Mouse (Mus musculus) CD8-positive naive resting alpha-beta T cell, adult 2 months (primary cell): ENCODE results near the gene Lenep.
"Not testable (repeated sequence)": the region's sequence is repeated elsewhere in the genome, so short reads cannot be mapped to it uniquely, and the experiment has no call there.

Experiments used
- DNase-seq, 2 experiments: peaks; one replicate each; pipeline ENCODE4 v3.0.0; 2022; ENCODE audit warnings: low read depth in 2 of 2, low spot score in 2 of 2

The Lenep gene

DNA sequence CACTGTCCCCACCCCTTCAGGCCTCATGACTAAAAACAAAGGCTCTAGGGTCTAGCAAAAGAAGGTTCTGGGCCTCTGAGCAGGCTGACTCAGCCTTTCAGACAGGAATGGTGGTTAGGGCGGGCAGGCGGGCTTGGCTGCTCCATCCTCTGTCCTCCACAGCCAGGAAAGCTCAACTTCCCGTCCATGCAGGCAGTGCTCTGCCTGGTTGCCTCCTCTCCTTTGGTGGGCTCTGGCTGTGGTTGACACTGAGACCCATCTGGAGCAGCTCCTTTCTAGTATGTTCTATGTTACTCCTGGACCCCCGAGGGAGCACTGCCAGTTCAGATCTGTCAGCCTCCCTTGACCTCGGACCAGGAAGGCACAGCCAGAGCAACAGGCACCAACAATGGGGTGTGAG, at the start of gene Lenep:
TSS of gene Lenep (minus strand) at position 101 of the 400 bp plus-strand sequence.
- no peak for DNase-seq

DNA sequence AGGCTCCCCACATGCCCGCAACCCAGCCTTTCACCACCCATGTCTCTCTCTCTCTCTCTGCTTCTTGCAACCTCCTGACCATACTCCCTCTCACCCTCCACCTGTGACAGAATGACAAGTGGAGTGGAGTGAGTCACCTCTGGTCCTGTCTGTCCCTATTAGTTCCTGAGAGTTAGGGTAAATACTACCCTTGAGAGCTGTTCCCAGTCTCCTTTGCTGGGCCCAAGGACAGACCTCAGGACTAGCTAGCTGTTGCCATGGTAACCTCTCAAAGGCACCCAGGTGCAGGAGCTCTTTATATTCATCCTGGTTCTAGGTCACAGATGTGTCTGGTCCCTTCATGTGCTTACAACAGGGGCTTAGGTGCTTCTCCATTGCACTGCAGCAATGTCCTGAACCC, 49.3 kb upstream of the Lenep start:
- DNase-seq = no peak

DNA sequence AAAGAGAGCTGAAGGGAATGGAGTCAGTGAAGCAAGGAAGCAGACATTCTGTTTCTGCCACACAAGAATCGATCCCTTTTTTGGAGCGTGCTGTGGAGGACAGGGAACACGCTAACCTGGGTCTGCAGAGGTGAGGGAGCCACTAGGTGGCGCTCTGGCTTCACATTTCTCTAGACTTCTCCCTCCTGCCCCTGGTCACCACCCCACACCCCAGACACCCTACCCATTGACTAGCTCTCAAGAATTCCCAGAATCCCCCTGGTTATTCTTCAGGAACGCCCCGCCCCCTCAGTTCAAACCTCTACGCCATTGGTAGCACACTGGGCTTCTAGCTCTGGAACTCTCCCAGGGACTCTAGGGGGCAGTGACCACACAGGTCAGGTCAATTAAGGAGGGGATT, 46.9 kb upstream of the Lenep start:
- DNase-seq = peak; percentile 54 to 65

DNA sequence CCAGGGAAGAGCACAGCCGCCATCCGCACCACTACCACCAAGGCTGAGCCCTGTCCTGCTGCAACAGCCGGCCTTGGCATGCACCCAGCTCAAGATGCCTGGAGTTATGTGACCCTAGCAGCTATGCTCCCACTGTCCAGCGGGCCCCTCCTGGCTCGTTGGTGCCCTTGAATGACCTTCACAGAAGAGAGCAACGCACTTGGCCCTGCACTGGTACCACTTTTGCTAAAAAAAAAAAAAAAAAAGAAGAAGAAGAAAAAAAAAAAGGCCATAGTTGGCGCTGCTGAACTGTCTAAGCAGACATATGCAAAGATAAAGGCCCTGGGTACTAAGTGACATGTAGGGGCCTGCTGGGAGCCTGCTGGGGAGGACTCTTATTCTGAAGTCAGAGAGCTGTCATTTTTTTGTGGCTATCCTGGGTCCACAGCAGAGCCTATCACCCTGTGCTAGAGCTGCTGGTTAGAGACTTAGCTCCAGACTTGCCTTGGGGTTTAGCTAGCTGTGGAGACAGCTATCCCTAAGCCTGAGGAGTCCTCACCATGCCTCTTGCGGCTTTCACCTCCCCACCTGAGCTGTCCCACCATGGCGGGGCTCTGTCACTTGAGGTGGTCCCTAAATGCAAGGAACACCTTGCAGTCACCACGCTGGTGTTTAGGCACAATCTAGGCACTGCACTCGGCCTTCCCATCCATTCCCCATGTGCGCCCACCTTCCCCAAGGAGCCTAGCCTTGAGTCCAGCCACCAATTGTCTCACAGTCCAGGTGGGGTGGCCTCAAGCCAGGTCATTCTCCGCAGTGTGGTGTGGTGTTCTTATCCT, 46.3 kb upstream of the Lenep start:
- DNase-seq = no peak

DNA sequence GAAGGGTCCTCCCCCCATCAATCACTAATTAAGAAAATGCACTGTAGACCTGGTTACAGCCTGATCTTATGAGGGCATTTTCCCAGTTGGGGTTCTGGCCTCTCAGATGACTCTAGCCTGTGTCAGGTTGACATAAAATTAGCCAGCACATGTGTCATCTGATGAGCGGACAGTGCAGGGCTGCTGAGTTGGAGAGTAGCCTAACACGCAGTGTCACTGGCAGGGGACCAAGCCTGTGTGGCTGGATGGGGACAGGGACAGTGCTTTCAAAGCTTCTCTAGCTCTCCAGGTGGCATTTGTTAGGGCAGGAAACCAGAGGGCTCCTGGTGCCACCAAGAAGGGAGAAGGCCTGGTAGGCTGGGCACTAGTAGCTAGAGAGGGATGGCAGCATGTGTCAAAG, 38.1 kb upstream of the Lenep start:
- no peak for DNase-seq

DNA sequence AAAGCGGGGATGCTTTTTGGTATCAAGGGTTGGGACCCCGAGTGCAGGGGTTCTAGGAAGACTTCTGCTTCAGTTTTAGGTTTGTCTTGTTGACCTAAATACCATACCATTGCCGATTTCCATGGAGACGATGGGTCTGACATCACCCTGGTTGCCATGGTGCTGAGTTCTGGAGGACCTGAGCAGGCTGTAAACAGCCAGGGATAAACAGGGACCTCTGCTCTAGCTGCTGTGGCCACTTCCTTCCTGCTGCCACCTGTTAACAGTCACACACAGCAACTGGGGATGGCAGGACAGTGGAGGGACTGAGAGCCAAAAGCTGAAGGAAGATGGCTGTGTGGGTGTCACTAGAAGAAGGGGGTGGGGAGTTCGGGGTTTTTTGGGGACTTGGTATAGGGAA, 34.7 kb upstream of the Lenep start:
- DNase-seq = peak; percentile 41 to 45

DNA sequence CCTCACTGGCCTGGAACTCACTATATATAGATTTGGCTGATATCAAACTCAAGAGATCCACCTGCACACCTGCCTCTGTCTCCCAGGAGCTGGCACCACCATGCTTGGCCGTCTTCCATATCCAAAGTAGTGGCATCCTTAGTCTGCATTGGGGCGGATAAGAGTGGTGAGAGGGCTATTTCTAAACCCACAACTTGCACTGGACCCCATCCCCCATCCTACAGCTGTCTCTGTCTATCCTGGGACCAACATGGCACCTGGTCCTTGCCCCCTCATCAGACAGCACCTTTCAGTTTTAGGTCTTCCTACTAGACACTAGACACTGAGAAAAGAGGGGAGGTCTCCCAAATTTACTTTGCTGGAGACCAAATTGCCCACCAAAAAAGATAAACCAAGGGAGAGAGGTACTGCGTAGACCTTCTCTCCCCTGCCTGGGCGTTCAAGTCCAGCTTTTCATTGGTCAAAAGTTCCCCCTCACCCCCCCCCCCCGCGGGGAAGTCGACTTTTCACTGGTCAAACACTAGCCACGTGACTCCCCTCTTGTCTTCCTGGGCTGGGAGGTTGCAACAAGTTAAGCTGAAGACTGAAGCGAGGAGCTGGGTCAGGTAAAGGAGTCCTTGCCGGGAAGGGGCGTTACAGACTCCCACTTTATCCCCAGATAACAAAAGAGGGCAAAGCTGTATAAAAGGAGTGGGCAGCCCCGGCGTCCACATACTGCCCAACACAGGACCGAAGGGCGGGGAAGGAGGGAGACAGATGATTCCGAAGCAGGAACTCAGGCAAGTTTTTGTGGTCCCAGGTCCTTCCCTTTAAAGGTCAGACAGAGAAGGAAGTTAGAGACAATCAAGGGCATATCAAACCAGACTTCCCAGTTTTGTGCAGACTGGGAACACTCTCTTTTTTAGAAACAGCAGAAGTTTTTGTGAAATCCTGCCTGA, 33.9 kb upstream of the Lenep start, which contains the start of gene Pbxip1:
TSS of gene Pbxip1 (plus strand) at position 531 of the 938 bp plus-strand sequence.
- peak; percentile 28 to 54 for DNase-seq

DNA sequence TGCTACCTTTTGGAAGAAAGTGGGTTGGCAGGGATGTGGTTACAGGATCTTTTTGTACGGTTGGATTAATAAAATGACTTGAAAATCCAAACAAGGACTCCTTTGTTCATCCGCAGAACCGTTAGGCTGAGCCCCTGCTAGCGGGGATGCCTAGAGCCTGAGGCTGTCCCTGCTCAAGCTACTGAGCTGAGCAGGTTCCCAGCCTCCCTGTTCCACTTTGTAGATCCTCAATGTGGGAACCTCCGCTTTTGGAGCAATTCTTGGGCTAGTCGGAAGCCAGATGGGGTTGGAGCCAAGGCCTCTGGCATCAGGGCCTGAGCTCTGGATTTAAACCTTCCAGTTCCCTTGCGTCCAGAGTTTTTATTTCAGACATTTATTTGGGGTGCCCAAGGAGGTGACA, 32.4 kb upstream of the Lenep start:
- no peak for DNase-seq

DNA sequence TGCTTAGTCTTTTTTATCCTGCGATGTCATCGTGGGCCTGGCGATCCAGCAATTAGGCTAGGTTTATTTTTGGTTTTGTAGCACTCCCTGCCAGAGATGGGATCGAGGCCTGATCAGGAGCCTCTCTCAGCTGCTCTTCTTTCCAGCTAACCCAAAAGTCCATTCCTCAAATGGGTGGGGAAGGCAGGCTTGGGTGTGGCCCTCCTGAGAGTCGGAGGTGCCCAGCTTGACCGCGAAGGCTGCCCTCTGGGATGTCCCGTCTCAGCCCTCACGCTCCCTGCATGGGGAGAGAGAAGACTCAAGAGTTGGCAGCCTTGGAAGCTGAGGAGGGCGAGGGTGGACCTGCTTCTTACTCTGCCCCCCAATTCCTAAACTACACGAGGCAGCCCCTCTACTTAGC, 31.9 kb upstream of the Lenep start:
- DNase-seq = no peak

DNA sequence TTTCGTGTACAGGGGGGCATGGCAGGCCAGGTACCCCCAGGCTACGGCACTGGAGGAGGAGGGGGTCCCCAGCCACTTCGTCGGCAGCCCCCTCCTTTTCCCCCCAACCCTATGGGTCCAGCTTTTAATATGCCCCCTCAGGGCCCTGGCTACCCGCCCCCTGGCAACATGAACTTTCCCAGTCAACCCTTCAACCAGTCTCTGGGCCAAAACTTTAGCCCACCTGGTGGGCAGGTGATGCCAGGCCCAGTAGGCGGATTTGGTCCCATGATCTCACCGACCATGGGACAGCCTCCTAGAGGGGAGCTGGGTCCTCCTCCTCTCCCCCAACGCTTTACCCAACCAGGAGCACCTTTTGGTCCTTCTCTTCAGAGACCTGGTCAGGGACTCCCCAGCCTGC, 30.0 kb upstream of the Lenep start:
- DNase-seq = no peak

DNA sequence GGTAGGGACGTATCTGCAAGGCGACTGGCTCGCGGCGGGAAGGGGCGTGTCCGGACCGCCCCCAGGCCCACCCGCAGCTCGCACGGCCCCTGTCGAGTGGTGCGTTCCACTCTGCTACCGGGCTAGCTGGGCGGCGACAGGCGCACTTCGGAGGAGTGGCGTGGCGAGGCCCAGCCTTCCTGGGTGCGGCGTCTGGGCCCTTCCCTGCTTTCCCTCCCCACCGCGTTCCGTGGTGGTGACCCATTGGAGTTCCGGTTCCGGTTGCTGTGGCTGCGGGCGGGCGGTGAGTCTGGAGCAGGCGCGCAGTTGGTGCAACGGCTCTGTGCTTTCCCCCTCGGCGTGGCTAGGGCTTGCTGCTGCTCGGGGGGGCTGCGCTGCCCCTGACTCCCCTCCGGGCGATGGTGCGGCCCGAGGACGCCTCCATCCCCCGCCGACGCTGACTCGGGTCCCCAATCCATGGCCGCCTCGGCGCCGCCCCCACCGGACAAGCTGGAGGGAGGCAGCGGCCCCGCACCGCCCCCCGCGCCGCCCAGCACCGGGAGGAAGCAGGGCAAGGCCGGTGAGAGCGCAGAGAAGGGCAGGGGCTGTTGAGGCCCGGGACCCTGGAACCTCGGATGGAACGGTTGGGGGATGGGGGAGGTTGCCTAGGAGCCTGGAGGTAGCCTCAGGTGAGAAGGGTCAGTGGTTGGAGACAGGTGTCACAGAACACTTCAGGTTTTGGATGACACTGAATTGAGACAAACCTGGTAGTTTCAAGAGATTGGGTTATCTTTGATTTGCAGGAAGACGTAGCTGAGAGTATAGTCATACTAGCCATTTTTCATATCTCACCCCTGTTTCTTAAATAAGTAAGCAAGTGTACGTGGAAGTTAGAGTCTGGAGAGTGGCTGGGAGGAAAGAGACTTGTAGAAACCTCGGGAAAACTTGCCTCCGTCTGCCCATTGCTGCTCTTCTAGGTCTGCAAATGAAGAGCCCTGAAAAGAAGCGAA, 27.9 kb upstream of the Lenep start, which contains the start of gene Pygo2:
TSS of gene Pygo2 (plus strand) at position 44 of the 989 bp plus-strand sequence.
- DNase-seq = peak; percentile 89

DNA sequence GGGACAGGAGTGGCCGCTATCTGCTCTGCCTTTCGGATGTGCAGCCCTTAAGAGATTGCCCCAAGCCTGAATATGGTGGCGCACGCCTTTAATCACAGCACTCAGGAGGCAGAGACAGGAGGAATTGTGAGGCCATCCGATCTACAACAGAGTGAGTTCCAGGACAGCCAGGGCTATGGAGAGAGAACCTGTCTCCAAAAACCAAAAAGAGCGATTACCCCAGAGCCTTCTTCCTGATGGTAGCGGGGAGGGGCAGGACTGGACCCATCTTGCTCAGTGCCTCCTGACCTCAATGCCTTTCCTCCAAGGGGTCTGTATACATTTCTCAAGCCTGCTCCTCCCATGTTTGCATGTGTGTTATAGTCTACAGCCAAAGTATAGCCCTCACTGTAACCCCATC, 26.4 kb upstream of the Lenep start:
- not testable (repeated sequence) for DNase-seq

DNA sequence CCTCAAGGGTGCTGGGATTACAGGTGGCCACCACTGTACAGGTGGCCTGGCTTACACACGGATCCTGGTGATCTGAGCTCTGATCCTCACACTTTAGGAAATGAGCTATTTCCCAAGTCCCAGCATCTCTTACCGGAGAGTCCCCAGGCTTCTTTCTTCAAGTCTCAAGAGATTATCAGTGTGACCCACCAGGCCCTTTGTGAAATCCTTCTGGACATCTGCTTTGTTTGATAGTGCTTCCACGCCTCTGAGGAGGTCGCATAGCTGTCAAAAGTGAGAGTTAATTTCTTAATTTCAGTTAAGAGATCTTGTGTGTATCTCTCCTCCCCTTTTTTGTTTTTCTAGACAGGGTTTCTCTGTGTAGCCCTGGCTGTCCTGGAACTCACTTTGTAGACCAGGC, 23.3 kb upstream of the Lenep start:
- DNase-seq = no peak

DNA sequence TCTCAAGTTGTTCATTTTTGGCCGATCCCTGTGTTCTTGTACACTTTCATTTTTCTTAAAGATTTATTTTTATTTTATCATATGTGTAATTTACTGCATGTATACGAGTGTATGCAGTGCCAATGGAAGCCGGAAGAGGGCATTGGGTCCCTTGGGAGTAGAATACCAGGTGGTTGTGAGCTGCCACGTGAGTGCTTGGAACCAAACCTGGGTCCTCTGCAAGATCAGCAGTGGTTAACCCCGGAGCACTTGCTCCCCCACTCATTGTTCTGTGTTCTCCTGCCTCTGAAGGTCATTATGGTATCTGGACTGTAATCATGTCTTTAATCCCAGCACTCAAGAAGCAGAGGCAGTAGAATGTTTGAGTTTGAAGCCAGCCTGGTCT, 22.5 kb upstream of the Lenep start:
- DNase-seq = no peak

DNA sequence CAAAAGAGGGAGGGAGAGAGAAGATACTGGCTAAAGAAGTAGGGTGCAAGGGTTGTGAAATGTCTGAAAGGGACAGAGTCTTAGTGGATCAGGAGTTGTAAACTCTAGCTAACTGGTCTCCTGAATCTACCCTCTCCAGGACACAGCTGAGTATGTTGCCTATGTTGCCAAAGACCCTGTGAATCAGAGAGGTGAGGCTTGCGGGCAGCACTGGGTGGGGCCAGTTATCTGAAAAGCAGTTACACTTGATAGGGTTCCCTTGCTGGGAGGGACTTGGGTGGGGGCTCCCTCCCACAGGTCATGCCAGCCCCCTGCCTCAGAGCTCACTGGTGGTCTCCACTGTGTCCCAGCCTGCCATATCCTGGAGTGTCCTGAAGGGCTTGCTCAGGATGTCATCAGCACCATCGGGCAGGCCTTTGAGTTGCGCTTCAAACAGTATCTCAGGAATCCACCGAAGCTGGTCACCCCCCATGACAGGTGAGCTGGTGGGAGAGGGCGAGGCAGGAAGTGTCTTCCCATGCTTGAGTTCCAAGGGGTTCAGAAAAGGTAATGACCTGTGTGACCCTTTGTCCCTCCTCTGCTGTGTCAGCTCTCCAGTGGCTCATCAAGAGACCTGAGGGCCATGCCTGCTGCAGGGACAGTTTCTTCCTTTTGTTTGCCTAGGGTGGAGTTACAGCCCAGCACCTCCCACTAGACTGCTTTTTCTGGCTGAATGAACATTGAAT, 22.0 kb upstream of the Lenep start:
- no peak for DNase-seq

DNA sequence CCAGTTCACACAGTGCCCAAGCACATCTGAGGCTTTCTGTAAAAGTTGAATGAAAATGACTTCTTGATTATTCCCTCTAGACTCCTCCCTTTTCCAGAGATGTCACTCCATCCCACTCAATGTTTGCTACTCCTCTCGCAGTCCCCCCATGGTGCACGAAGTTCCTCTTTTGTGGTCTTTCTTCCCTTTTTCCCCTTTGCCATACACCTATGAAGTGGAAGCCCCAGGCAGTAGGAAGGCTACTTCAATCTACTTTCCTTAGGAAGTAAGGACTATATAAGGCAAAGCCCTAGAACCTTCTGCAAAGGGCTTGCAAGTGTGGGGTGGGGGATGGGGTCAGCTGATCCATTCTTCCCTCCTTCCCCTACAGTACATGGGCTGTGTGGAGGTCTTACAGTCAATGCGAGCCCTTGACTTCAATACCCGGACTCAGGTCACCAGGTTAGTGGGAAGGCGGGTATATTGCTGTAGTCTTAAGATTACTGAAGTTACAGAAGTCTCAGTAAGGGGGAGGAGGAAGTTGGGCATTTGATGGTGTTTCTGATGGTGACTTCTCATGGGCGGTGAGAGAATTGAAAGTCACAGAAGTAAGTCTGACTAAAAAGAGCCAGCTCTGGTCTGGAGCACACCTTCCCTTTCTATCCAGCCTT, 20.1 kb upstream of the Lenep start:
- DNase-seq = no peak

DNA sequence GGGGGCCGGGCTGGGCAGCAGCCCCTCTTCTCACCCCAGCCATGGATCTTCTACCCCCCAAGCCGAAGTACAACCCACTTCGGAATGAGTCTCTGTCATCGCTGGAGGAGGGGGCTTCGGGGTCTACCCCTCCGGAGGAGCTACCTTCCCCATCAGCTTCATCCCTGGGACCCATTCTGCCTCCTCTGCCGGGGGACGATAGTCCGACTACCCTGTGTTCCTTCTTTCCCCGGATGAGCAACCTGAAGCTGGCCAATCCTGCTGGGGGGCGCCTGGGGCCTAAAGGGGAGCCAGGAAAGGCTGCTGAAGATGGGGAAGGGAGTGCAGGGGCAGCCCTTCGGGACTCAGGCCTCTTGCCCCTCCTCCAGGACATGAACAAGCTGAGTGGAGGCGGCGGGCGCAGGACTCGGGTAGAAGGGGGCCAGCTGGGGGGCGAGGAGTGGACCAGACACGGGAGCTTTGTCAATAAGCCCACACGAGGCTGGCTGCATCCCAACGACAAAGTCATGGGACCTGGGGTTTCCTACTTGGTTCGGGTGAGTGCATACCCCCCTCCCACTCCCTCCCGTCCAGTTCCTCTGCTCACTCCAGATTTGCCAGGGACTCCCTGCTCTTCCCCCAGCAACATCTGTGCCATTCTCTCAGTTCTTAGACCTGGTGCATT, 19.3 kb upstream of the Lenep start:
- no peak for DNase-seq

DNA sequence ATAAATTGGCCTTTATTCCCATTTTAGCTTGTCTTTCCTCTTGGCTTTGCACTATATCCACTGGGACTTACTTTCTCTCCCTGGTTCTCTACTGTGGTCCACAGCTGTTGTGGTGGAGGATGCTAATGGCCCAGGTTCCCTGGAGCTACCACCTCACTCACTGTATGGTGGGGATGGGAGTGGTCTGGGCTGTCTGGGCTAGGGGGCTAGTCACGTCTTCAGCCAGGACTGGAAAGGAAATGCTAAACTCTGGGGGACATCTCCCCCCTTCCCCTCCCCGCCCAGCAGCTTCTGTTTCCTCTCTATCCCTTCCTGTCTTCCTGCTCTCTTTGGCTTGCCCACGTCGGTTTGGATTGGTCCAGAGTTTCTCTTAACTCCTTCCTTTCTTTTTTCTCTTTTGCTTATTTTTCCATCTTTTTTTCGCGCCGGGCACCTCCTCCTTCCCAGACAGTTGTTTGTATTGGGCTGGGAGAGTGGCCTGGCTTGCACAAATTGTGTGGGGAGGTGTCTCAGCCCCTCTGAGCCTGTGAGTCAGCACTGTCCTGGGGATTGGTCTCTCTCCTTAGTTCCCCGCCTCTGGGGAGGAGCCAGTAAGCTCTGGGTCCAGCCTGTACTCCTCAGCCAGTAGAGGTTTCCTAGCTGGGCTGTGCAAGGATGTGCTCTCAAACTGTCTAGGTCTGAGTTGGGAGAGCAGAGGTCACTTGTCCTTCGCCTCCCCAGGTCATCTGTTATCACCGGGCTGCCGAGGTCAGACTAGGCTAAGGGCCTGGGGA, 18.6 kb upstream of the Lenep start:
- DNase-seq = no peak
